Mouse (Mus musculus) embryo, embryonic 9.5 days (tissue): ENCODE results near the gene Ncapd3.

Experiments
- DNase-seq: peaks from one replicate; pipeline ENCODE4 v3.0.0-alpha.2; 2017; ENCODE audit errors: extremely low spot score

The Ncapd3 gene

DNA sequence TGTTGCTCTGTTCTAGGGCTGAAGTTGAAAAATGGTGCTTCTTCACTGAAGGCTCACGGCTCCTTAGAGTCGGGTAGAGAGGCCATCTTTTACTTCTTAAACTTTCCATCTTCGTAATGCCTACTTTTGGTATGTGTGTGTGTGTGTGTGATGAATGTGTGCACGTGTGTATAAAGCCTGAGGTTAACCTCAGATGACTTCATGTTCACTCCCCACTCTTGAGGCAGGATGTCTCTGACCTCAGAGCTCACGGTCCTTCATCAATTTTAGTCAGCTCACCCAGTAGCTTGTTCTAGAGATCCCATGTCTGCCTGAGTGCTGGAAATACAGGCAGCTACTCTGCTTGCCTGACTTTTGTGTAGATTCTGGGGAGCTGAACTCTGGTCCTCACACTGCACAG lies 13.9 kb downstream of the Ncapd3 start:
- no peak for DNase-seq

DNA sequence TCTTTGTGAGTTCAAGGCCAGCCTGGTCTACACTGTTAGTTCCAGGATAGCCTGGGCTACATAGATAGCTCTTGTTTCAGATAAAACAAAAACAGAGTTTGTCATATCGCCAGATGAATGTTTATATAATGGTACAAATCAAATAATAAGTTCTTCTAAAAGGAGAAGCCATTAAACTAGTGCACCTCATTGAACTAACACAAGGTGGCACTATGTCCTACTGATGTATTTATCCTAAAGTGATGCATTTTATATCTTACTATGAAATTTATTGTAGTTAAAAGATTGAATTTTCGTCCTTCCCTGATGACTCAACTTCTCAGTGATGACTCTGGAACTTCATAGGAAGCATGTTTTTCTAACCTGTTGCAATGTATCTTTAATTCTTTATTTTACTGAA lies 19.5 kb downstream of the Ncapd3 start:
- DNase-seq: no peak

DNA sequence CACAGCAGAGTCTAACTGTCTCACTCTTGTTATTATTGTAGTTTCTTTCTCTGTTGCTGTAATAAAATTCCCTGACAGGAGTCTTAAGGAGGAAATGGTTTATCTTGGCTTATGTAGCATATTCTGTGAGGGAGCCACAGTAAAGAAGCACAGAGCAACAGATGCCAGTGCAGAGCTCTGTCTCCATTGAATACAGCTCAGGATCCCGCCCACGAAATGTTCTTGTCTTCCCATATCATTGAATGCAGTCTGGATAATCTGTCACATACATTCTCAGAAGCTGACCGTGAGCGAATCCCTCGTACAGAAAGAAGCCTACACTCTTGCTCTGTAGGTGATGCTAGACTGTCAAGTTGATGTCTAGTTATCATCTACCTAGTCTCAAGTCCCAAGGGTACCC lies 28.4 kb downstream of the Ncapd3 start:
- no peak for DNase-seq

DNA sequence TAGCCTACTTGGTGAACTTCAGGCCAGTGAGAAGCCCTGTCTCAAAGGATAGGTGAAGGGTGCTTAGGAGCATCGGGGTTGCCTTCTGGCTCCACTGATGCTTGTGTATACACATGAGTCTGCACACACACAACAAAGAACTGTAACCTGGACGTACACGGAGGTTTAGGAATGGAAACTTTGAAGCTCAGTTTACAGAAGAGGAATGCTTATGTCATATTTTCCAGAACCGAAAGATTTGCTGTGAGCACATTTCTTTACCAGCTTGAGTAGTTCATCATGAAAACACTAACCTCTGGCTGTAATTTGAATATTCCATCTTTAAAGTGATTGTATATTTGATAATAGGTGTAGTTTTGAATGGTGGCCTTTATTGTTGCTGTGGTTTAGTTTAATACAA lies 40.9 kb downstream of the Ncapd3 start:
- no peak for DNase-seq

DNA sequence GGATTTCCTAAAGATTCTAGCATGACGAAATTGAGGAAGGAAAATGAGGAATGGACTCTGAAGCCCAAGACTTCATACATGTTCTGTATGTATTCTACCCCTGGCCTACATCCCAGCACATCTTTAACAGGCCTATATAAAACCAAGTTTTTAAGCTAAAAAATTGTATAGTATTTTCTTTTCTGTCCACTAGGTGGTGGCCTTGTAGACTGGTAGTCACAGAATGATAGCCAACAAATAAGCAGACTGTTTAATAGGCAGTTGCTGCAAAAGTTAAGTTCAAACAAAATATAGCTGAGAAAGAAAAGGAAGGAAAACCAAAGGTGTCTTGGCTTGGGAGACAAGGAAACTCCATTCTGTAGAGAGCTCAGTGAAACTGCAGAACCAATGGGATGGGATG lies 44.7 kb downstream of the Ncapd3 start:
- DNase-seq: no peak

DNA sequence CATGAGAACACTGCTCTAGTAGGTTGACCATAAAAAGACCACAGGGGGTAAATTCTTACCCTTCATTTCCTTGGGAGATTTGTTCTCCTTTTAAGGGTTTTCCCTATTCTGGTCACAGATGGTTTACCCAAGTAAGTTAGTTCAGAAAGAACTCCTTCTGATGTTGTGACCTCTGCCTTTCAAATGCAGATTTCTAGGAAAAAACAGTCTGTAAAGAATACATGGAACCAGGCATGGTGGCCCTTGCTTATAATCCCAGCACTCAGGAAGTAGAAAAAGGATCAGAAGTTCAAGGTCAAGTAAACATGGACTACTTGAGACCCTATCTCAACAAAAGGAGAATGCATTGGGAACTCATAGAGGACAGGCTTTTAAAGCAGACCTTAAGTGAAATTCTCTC lies 45.8 kb downstream of the Ncapd3 start:
- no peak for DNase-seq

DNA sequence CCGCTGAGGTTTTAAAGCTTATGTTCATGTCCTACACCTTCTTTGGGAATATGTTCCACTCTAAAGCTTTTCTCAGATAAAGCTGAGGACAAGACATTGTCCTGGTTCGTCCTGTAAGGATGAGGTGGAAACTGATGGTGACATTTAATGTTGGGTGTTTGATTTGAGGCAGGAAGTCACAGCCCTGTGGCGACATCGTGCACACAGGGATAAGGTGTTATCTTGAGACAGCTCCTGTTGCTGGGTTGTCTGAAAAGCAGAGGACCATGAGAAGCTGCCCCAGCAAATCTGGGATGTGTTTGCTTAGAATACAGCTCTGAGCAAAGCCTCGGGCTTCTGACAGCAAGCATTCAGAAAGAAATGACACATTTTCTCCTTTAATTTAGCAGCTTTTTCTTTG lies 56.3 kb downstream of the Ncapd3 start:
- no peak for DNase-seq

DNA sequence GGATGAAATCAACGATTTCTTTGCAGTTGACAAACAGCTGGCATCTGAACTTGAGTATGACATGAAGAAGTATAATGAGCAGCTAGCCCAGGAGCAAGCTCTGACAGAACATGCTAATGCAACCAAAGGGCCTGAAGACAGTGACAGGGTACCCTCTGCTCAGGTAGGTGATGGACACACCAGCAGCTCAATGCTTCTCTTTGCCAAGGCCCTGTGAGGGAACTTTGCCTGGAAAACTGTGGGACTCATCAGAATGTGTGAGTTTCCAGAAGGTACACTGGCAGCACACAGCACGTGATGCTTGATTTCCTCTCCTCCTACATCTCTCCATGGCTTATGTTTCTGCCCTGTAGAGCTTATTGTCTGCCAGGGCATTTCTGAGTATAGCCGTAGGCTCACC lies 57.4 kb downstream of the Ncapd3 start:
- no peak for DNase-seq

DNA sequence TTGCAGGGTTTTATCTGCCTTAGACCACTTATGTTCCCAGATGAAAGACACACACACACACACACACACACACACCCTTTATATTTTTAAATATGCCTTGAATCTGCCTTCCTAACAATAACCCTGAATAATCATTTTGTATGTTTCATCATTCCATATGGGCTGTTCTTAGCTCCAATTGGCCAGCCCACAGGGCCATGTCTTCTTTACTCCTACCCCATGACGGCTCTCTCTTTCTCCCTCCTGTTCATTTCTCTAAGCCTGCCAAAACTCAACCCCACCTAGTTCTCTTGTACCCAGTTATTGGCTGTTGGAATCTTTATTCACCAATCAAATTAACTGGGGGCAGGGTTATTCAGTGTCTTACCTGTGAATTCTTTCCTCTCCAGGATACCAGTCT lies 60.2 kb downstream of the Ncapd3 start:
- no peak for DNase-seq

DNA sequence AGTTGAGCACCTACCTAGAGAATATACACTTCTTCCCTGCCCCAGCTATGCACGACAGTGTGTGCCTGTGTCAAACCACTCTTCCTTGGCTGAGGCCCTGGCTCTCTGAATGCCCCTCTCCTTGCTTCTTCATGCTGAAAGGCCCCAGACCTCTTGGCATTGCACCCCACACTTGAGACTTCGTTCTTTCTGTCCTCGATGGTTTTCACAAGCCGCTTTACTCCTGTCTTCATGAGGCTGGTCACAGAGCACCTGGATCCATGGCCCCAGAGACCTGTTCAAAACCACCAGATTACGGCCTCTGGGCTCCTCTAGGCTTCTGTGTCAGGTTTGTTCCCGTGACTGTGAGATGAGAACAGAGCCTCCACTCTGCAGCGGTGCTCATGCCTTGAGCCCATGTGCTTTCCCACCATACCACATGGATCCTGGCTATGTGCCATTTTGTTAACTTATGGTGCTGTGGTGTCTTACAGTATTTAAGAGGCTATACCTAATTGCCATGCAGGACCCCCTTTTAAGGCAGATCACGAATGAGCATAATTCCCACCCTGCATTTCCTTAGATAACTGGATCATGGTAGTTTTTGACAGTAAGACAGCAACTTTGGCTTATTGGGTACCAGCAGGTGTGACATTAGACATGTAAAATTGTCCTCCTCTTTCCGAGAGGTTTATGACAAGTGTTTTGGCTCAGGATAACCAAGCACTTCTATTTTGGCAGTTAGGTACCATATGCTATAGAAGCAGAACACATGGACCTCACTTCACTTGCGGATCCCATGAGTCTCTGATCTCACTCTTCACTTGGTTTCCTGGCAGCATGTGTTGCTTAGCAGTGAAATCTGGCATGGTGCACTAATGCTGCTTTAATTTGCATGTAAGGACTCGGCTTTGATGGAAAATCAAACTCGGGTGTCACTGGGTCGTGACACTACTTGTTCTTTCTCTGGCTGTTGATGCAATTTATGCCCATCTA lies 61.1 kb downstream of the Ncapd3 start:
- DNase-seq: no peak

DNA sequence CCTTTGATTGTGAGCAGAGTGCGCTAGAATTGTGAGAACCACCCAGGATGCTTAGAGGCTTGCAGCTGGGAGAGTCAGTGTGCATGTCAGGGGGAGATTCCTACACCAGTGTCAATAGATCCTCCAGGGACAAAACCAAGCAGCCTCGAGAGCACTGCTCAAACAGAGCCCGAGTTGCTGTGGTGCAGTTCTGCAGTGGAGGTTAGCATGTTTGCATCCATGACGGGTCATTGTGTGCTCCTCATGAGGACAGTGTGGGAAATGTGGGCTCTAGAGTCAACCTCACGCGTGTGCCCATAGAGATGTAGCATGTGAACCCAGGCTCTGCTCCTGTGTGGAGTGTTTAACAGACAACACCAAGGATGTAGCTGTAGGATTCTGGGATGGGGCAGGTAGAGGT lies 62.9 kb downstream of the Ncapd3 start:
- no peak for DNase-seq

DNA sequence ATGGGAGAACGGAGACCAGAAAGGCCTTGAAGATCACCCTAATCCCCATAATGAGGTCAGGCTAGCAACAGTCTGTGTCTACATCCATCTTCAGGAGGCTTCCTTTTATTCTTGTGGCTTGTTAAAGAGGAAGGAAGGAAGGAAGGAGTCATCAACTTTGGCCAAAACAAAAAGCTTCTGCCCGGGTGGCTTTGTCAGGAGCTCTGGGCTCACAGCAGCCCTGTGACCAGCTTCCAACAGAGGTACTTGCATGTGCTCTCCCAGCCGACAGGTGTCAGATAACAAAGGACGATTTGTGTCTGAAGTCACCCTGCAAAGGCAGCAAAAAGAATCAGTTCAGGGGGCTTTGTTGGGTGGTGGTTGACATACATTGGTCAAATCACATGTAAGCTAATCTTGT lies 68.1 kb downstream of the Ncapd3 start:
- peak; percentile 26 for DNase-seq

DNA sequence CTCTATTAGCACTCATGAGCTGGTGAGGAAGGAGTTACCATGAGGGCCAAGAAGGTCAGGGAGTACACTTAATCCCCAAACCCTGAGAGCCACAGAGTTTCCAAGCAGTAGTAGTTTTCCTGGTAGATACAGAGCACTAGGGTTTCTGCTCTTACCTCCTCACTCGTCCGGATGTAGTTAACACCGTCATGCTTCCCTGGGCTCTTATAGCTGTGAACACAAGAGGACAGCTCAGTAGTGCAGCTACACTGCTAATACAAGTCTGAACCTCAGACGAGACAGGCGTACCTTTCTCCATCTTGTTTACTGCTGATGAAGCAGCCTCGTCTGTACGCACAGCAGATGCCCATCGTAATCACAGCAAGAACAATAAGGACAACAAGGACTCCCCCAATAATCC lies 68.6 kb downstream of the Ncapd3 start:
- no peak for DNase-seq

DNA sequence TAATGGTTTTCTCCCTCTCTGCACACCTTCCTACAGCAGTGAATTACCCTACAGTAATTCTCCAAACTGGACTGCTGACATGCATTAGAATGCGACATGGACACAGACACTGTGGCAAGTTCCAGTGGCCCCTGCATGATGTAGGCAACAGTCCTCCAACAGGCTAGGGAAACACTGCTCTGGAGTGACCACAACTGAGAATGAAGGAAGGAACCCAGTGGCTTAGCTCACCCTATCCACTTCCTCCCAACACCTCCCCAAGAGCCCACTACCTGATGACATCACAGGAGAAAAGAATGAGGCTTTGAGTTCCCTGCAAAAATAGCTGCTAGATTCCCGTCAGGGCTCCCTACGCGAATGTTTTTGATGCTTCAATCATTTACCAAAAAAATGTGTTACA lies 69.5 kb downstream of the Ncapd3 start:
- no peak for DNase-seq

DNA sequence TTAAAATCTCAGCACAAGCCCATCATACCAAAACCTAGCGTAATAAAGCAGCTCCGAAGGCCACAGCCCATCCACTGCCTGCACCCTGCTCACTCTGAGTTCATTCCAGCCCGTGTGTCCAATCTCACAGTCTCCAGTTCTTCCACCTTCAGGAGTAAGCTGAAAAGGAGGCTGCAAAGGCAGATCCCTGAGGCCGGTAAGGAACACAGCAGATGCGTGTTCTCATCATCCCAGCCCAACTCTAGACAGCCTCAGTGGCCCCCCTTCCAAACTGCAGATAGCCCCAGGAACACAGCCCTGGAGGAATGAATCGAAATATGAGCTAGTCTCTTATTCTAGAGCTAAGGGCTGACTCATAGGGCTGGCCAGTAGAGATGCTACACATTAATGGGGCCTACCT lies 71.5 kb downstream of the Ncapd3 start:
- no peak for DNase-seq

DNA sequence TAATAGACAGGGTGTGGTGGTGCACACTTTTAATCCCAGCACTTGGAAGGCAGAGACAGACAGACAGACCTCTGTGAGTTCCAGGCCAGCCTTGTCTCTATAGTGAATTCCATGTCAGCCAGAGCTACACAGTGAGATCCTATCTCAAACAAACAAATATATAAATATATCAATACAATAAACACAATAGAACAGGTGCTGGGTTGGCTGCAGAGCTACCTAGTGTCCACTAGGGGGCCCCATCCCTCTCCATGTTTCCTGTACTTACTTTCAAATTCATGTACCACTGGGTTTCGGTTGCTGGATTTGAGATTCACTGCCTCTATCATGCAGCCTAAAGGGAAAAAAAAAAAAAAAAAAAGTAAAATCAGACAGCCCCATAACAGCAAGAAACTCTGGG lies 76.1 kb downstream of the Ncapd3 start:
- DNase-seq: no peak

DNA sequence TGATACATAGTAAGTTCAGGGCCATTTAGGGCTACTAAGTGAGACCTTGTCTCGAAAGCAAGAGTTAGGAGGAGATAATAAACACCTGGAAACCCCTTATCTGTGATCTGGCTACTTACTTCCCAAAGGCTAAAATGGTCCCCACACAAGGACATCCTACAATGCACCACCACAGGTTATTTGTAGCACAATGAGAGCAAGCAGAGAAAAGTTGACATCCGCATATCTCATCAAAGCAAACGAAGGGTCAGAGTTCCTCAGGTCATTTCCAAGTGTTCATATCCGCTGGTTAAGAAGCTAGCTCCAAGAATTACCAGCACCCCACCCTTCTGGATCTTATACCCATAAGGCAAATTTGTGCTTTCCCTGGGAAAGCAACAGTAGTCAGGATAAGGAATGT lies 78.5 kb downstream of the Ncapd3 start:
- no peak for DNase-seq

DNA sequence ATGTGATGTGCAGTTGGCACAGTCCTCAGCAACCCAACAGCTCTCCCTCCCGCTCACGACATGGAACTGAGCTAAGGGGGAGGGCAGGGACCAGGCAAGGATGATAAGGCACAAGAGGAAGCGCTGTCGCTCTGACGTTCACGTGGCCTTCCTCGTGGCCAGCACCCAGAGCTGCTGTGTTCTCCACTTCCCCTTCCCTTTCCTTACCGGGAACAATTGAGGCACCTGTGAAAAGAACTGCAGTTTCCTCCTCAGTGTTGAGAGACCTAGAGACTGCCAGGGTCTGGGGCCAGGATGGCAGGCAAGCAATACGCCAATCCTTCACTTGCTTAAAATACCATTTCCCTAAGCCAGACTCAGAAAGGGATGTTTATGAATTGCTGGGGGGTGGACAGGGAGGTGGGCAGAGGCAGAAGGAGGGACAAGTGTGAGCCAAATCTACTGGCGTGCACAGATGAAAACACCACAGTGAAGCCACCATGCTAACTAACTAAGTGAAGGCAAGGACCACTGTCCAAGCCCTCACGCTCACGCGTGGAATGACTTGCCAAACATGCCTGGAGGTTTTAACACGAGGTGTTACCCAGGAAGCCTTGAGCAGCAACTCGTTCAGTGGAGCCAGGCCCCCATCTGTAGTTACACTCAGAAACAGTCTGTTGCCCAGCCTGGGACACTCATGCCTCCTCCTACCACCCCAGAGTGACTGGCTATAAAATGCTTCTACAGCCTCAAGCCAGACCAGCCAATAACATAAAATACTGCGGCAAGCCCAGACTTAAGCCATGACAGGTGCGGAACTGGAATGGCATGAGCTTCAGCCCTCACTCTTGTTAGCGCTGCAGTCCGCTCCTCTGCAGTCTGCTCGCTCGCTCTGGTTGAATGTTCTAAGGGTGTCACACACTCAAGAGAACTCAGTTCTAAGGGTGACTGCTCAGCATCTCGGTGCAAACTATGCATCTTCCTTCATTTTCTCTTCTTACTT lies 79.8 kb downstream of the Ncapd3 start:
- no peak for DNase-seq

DNA sequence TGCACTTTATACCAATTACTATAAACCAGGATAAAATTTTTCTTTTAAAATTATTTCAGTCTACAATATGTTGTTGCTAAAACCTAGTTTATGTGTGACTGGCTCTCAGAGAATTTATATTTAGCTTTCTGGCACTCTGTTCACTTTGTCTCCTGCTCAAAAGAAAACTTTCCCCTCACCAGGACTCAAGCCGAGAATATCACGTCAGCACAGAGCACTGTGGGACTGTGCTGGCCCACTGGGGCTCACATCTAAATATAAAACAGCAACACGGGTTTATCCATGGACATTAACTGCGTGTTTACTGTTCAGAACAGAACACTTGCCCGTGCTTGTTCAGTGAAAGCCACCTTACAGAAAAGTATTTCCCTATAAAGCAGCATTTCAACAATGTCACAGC lies 80.7 kb downstream of the Ncapd3 start:
- DNase-seq: no peak

DNA sequence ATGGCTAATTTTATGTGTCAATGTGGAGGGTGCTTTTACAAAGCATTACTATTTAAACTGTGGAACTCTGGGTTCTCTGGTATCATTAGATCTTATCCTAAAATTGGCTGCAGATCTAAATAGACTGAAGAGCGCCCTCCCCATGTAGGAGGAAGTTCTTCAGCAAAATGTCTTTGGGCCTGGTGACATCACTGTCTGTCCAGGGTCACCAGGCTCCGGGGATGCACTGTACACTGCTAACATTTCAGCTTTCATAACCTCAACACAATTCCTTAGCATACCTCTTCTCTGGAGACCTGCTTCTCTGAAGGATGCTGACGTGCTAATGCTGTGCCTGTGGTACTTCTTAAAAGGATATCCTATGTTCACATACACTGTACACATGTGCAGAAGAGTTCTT lies 81.8 kb downstream of the Ncapd3 start:
- DNase-seq: no peak

DNA sequence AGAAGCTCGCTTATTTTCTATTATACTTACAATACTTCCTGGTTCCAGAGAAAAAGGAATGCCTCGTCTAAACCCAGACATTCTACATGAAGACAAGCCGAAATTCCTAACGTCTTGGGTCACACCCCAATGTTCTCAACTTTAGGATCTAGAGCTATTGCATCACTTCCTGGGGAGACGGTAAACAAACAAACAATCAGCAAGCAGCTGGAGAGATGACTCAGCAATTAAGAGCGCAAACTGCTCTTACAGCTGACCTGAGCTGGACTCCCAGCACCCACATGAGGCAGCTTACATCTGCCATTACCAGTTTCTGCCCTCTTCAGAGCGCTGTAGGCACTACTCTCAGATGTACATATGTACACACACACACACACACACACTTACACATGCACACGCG lies 91.3 kb downstream of the Ncapd3 start:
- DNase-seq: no peak

DNA sequence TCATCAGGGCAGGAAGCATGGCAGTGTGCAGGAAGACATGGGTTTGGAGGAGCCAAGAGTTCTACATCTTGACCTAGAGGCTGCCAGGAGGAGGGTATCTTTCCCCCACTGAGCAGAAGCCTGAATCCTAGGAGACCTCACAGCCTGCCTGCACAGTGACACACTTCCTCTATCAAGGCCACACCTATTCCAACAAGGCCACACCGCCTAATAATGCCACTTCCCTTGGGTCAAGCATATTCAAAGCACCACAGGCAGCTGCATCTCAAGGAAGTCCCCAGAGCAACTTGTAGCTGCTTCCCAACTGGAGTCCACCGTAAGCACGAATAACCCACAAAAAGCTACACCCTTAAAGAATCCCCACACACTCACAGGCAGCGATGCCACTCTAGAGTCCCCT lies 92.1 kb downstream of the Ncapd3 start:
- DNase-seq: no peak

DNA sequence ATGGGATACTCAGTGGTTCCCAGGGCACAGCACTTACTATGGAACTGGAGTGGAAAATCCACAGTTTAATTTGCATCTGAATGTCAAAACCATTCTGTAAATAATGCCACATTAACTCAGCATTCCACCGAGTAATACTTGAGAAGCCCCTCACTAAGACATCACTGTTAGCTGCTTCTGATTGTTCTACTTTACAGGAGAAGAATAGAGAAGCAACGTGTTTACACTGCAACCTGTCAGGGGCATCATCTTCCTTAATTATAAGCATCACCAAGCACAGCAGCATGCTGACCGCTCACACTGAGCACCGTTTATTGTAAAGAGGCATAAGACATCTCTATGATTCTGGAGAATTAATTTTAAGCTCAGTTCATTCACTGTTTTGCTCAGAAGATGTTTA lies 93.0 kb downstream of the Ncapd3 start:
- DNase-seq: no peak
